Mouse (Mus musculus) skeletal muscle tissue, adult 2 months (tissue): ENCODE measurements around the gene Cacna1c.

Source experiments
- DNase-seq: peaks from one replicate; pipeline ENCODE4 v3.0.0-alpha.2; 2012; ENCODE audit warnings: low read depth, low spot score

Gene Cacna1c

GRCm38 (mm10) chr6:118924426-118924825 lies 271.8 kb downstream of the Cacna1c start:
- no peak for DNase-seq

GRCm38 (mm10) chr6:118923926-118924325 lies 272.3 kb downstream of the Cacna1c start:
- no peak for DNase-seq

- DNase-seq: no peak
These were observed 273.0 kb downstream of the Cacna1c start for GRCm38 (mm10) chr6:118923212-118923577.

GRCm38 (mm10) chr6:118922328-118923211 lies 273.6 kb downstream of the Cacna1c start:
- DNase-seq: peak; percentile 61

GRCm38 (mm10) chr6:118908176-118908575 lies 288.0 kb downstream of the Cacna1c start:
- no peak for DNase-seq

GRCm38 (mm10) chr6:118907704-118908103 lies 288.5 kb downstream of the Cacna1c start:
- no peak for DNase-seq

- DNase-seq: no peak
These were observed 289.3 kb downstream of the Cacna1c start for GRCm38 (mm10) chr6:118906878-118907277.

GRCm38 (mm10) chr6:118899688-118900087 lies 296.5 kb downstream of the Cacna1c start:
- DNase-seq: no peak

- peak; percentile 68 for DNase-seq
These were observed 299.1 kb downstream of the Cacna1c start for GRCm38 (mm10) chr6:118897101-118897500.

- no peak for DNase-seq
These were observed 302.2 kb downstream of the Cacna1c start for GRCm38 (mm10) chr6:118894043-118894442.

GRCm38 (mm10) chr6:118889441-118889840 lies 306.8 kb downstream of the Cacna1c start:
- DNase-seq: peak; percentile 17

- no peak for DNase-seq
These were observed 309.2 kb downstream of the Cacna1c start for GRCm38 (mm10) chr6:118887032-118887431.

GRCm38 (mm10) chr6:118884961-118885360 lies 311.3 kb downstream of the Cacna1c start:
- no peak for DNase-seq

- DNase-seq: no peak
These were observed 312.1 kb downstream of the Cacna1c start for GRCm38 (mm10) chr6:118884073-118884551.

- peak; percentile 36 for DNase-seq
These were observed 320.0 kb downstream of the Cacna1c start for GRCm38 (mm10) chr6:118876204-118876603.

GRCm38 (mm10) chr6:118870241-118870841 lies 325.9 kb downstream of the Cacna1c start:
- no peak for DNase-seq

GRCm38 (mm10) chr6:118867384-118867783 lies 328.8 kb downstream of the Cacna1c start:
- DNase-seq: no peak

GRCm38 (mm10) chr6:118866889-118867288 lies 329.3 kb downstream of the Cacna1c start:
- no peak for DNase-seq

- peak; percentile 25 for DNase-seq
These were observed 330.3 kb downstream of the Cacna1c start for GRCm38 (mm10) chr6:118865777-118866380.

- no peak for DNase-seq
These were observed 331.3 kb downstream of the Cacna1c start for GRCm38 (mm10) chr6:118864696-118865620.

GRCm38 (mm10) chr6:118862727-118863126 lies 333.5 kb downstream of the Cacna1c start:
- DNase-seq: no peak
